Mouse (Mus musculus) heart, adult 2 months (tissue): ENCODE measurements at regions not wholly inside any gene's neighbourhood (a gene's known extent, or its start where the extent isn't known, plus 50 kb on each side); places are given as distances from the start of the nearest gene placed in this dataset.

Experiments used
- DNase-seq, 2 experiments: peaks; one replicate each; pipeline ENCODE4 v3.0.0; 2021
- H3K27ac ChIP-seq: fragments of 200-600 bp; 2 replicates; pipeline ENCODE4 v1.8.1; 2022
- H3K27me3 ChIP-seq: fragments of 200-500 bp; 2 replicates; pipeline ENCODE4 v1.6.1; 2012; ENCODE audit warnings: mild to moderate bottlenecking, low read length, inconsistent platforms, mixed read lengths; ENCODE audit not compliant: control insufficient read depth, insufficient read depth
- H3K36me3 ChIP-seq: fragments of 200-500 bp; 2 replicates; pipeline ENCODE4 v1.6.1; 2012; ENCODE audit warnings: low read length, inconsistent platforms; ENCODE audit not compliant: control insufficient read depth, insufficient read depth
- H3K4me1 ChIP-seq: fragments of 200-500 bp; 2 replicates; pipeline ENCODE4 v1.6.1; 2011; ENCODE audit warnings: low read length; ENCODE audit not compliant: control insufficient read depth, insufficient read depth
- H3K4me3 ChIP-seq: fragments of 200-600 bp; 2 replicates; pipeline ENCODE4 v1.8.1; 2022
- H3K79me2 ChIP-seq: fragments of 200-500 bp; replicated peaks from 2 replicates; pipeline ENCODE4 v1.6.1; 2012; ENCODE audit warnings: mild to moderate bottlenecking, inconsistent platforms, low read length, moderate library complexity, mixed read lengths; ENCODE audit not compliant: control insufficient read depth, insufficient read depth
- H3K9ac ChIP-seq: fragments of 200-500 bp; 2 replicates; pipeline ENCODE4 v1.6.1; 2012; ENCODE audit warnings: low read depth, mild to moderate bottlenecking, control low read depth, inconsistent platforms, low read length, mixed read lengths
- CTCF ChIP-seq: fragments of 200-600 bp; IDR thresholded peaks from 2 replicates; pipeline ENCODE4 v1.8.1; 2022; ENCODE audit warnings: antibody characterized with exemption, mild to moderate bottlenecking, moderate library complexity
- EP300 ChIP-seq: fragments of 200-500 bp; IDR thresholded peaks from 2 replicates; pipeline ENCODE4 v1.6.1; 2011; ENCODE audit warnings: low read depth, low read length, control low read depth; ENCODE audit not compliant: insufficient read depth
- POLR2A ChIP-seq: fragments of 200-500 bp; IDR thresholded peaks from 2 replicates; pipeline ENCODE4 v1.6.1; 2011; ENCODE audit warnings: mild to moderate bottlenecking, low read depth, low read length, control low read depth; ENCODE audit not compliant: insufficient read depth
- WGBS: fragments of 180-500 bp; shearing (Covaris S2); methylation state at CpG from one replicate; pipeline ENCODE4 v1.1.7; 2018; 5-methylcytosine and 5-hydroxymethylcytosine counted together
- intact Hi-C: fragments of 180-260 bp; cut with DNase I; formaldehyde crosslinking; loops from one replicate; pipeline ENCODE4 v1.15.1; 2025

- no peaks in the 10 kb centered on the region for H3K4me1 ChIP-seq
- H3K27me3 ChIP-seq, result no peaks in the 10 kb centered on the region
- H3K27ac ChIP-seq, result no peak overlapping the region
- DNase-seq, result no peak
- H3K79me2 ChIP-seq, result no peaks in the 10 kb centered on the region
- H3K36me3 ChIP-seq, result no peaks in the 10 kb centered on the region
- H3K9ac ChIP-seq, result no peak overlapping the region
- intact Hi-C loops, result no loop called here
- 55% methylated on average over 11 of the region's 11 CpGs for WGBS
- TF ChIP-seq CTCF (no peak), POLR2A (no peak)
- no peak overlapping the region for H3K4me3 ChIP-seq
Measured at GRCm38 (mm10) chr9:41817740-41818461, 306.2 kb downstream of the Sorl1 start.

- Histone ChIP-seq H3K9ac (no peak overlapping the region), H3K36me3 (no peaks in the 10 kb centered on the region), H3K4me3 (no peak overlapping the region), H3K79me2 (no peaks in the 10 kb centered on the region), H3K27me3 (no peaks in the 10 kb centered on the region), H3K4me1 (no peaks in the 10 kb centered on the region), H3K27ac (no peak overlapping the region)
- TF ChIP-seq CTCF, result no peak
- intact Hi-C loops, result no loop called here
- DNase-seq, result no peak
- WGBS, result 70% methylated on average over 2 of the region's 2 CpGs
Measured at GRCm38 (mm10) chr9:41815921-41816320, 308.2 kb downstream of the Sorl1 start.

DNA sequence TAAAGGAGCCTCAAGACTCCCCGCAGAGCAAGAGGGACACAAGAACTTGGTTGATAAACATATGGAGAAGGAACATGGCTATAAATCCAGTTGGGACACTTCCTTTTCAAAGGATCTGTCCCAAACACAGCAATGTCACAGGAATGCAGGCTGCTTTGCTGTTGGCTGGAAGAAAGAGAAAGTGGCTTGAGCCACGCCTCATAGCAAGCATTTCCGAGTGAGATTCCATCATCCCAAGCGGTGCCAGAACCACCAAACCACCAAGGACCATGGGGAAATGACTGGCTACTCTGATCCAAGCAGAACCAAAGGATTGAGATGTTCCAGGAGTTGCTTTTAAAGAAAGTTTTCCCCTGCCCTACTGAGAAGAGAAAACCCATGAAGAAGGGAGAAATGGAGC lies 314.8 kb downstream of the Sorl1 start:
- WGBS, result 57% methylated on average over 4 of the region's 4 CpGs
- DNase-seq, result peak in 1 of 2 experiments; percentile 39
- no peaks in the 10 kb centered on the region for H3K79me2 ChIP-seq

DNA sequence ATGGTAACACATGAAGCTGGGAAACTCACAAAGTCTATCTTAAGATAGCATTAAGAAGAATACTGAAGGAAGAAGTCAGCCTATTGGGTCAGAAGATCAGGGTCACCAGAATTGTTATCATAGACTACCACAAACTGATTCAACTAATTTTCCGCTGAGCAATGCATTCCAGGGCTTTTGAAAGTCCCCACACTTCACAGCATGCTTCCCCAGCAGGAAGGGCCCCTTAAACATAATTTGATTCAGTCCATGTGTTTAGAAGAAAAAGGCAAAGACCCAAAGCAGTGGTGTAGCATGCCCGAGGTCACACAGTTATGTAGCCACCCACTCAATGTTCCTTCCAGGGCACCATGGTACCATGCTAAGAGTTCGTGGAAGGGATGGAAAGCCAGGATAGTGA lies 315.3 kb downstream of the Sorl1 start:
- intact Hi-C loops, result no loop called here
- TF ChIP-seq POLR2A (no peak), CTCF (no peak), EP300 (no peak)
- no peak overlapping the region; the same call in 1 of the 2 replicates for H3K27ac ChIP-seq

More for the DNA sequence above, 314.8 kb downstream of the Sorl1 start:
- no peak overlapping the region; the same call in 1 of the 2 replicates for H3K27ac ChIP-seq
- intact Hi-C loops, result no loop called here
- no peaks in the 10 kb centered on the region for H3K27me3 ChIP-seq
- peaks cover 3% of the 10 kb centered on the region for H3K4me1 ChIP-seq
- no peaks in the 10 kb centered on the region for H3K36me3 ChIP-seq
- H3K9ac ChIP-seq, result no peak overlapping the region
- no peak overlapping the region for H3K4me3 ChIP-seq
- TF ChIP-seq EP300, result no peak

DNA sequence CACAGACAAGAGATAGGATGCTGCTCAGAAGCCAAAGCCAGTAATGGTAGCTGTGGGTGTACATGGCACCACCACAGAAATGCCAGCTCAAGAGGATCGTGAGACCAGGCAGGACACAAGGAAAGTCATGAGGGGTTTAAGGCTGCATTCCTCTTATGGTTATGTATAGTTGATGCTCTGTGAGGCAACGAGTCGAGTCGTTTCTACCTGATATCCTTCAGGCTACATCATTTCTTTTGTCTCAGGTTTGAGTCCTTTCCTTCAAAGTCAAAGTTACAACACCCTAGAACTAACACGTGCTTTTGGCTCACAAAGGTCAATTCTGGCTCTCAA lies 317.8 kb downstream of the Sorl1 start:
- 92% methylated on average over 5 of the region's 5 CpGs for WGBS
- H3K79me2 ChIP-seq, result no peaks in the 10 kb centered on the region
- H3K4me3 ChIP-seq, result no peak overlapping the region
- DNase-seq, result no peak
- intact Hi-C loops, result no loop called here
- no peaks in the 10 kb centered on the region for H3K27me3 ChIP-seq
- H3K36me3 ChIP-seq, result no peaks in the 10 kb centered on the region
- TF ChIP-seq CTCF (no peak), POLR2A (no peak), EP300 (no peak)
- no peak overlapping the region for H3K9ac ChIP-seq
- H3K4me1 ChIP-seq, result peaks cover 3% of the 10 kb centered on the region
- H3K27ac ChIP-seq, result no peak overlapping the region

More for the DNA sequence above, 315.3 kb downstream of the Sorl1 start:
- Histone ChIP-seq H3K36me3 (no peaks in the 10 kb centered on the region), H3K79me2 (no peaks in the 10 kb centered on the region), H3K27me3 (no peaks in the 10 kb centered on the region), H3K9ac (no peak overlapping the region), H3K4me3 (no peak overlapping the region), H3K4me1 (peaks cover 3% of the 10 kb centered on the region)
- DNase-seq, result no peak
- WGBS, result 61% methylated on average over 3 of the region's 3 CpGs

GRCm38 (mm10) chr9:41805491-41806288 lies 318.4 kb downstream of the Sorl1 start:
- no peak for DNase-seq
- 53% methylated on average over 15 of the region's 15 CpGs for WGBS
- Histone ChIP-seq H3K27me3 (no peaks in the 10 kb centered on the region), H3K36me3 (no peaks in the 10 kb centered on the region), H3K4me1 (peaks cover 3% of the 10 kb centered on the region), H3K4me3 (no peak overlapping the region), H3K79me2 (no peaks in the 10 kb centered on the region), H3K9ac (no peak overlapping the region), H3K27ac (no peak overlapping the region)
- no peak for TF ChIP-seq CTCF
- no peak for TF ChIP-seq POLR2A
- TF ChIP-seq EP300, result no peak
- intact Hi-C loops, result no loop called here
